Mouse (Mus musculus): ENCODE results near the gene Slc15a1.
"Not testable (repeated sequence)": the region's sequence is repeated elsewhere in the genome, so short reads cannot be mapped to it uniquely, and the experiment has no call there.

Slc15a1 gene

GRCm38 (mm10) chr14:121450504-121451423 is 54.3 kb downstream of the Slc15a1 start:
- peak; percentile 67 for DNase-seq

GRCm38 (mm10) chr14:121446951-121447350 is 58.1 kb downstream of the Slc15a1 start:
- DNase-seq: no peak

- peak; percentile 68 for DNase-seq
Measured at GRCm38 (mm10) chr14:121445194-121445593, 59.9 kb downstream of the Slc15a1 start.

- DNase-seq: no peak
Measured at GRCm38 (mm10) chr14:121440807-121441206, 64.2 kb downstream of the Slc15a1 start.

- DNase-seq: peak; percentile 72
Measured at GRCm38 (mm10) chr14:121437026-121437425, 68.0 kb downstream of the Slc15a1 start.

- DNase-seq: no peak
Measured at GRCm38 (mm10) chr14:121436455-121436854, 68.6 kb downstream of the Slc15a1 start.

GRCm38 (mm10) chr14:121435794-121436193 is 69.3 kb downstream of the Slc15a1 start:
- no peak for DNase-seq

GRCm38 (mm10) chr14:121431261-121431660 is 73.8 kb downstream of the Slc15a1 start:
- no peak for DNase-seq

- DNase-seq: no peak
Measured at GRCm38 (mm10) chr14:121429854-121430535, 75.1 kb downstream of the Slc15a1 start.

- no peak for DNase-seq
Measured at GRCm38 (mm10) chr14:121428148-121428547, 76.9 kb downstream of the Slc15a1 start.

- DNase-seq: no peak
Measured at GRCm38 (mm10) chr14:121426743-121427142, 78.3 kb downstream of the Slc15a1 start.

GRCm38 (mm10) chr14:121425004-121425793 is 79.9 kb downstream of the Slc15a1 start:
- DNase-seq: peak; percentile 62

- peak; percentile 26 for DNase-seq
Measured at GRCm38 (mm10) chr14:121423341-121423751, 81.7 kb downstream of the Slc15a1 start.

GRCm38 (mm10) chr14:121422664-121423340 is 82.2 kb downstream of the Slc15a1 start:
- DNase-seq: no peak

GRCm38 (mm10) chr14:121422000-121422399 is 83.1 kb downstream of the Slc15a1 start:
- DNase-seq: no peak

- no peak for DNase-seq
Measured at GRCm38 (mm10) chr14:121417594-121417993, 87.5 kb downstream of the Slc15a1 start.

- no peak for DNase-seq
Measured at GRCm38 (mm10) chr14:121416626-121417319, 88.3 kb downstream of the Slc15a1 start.

- no peak for DNase-seq
Measured at GRCm38 (mm10) chr14:121414635-121415241, 90.3 kb downstream of the Slc15a1 start.

- not testable (repeated sequence) for DNase-seq
Measured at GRCm38 (mm10) chr14:121413726-121414125, 91.3 kb downstream of the Slc15a1 start.
